Mouse (Mus musculus): ENCODE data around the gene Bloc1s1. TPM values are rescaled to one million over a fixed set of nuclear protein-coding genes. Genes with fewer than 3 reads are reported as not detected.
A peak's percentile ranks its signal among the peaks of the same experiment; 100 is the strongest.

Gene Bloc1s1
- polyA plus RNA-seq, 1 experiment from 2014 or later, result 211 TPM

- H3K27ac ChIP-seq (replicated peaks; ENCODE audit: low read depth, low read length), result peak overlapping the region; percentile 96
Observed at GRCm38 (mm10) chr10:128889846-128890245, 34.0 kb downstream of the Bloc1s1 start.

GRCm38 (mm10) chr10:128888941-128889827 lies 34.7 kb downstream of the Bloc1s1 start:
- Histone ChIP-seq H3K9me3 (ENCODE audit: control insufficient read depth, low read length) (no peaks in the 10 kb centered on the region), H3K4me3 (ENCODE audit: low read depth, low read length) (peak overlapping the region; percentile 89), H3K4me1 (ENCODE audit: control insufficient read depth, insufficient read depth, low read length) (peaks cover 15% of the 10 kb centered on the region), H3K36me3 (ENCODE audit: control insufficient read depth, insufficient read depth, low read length) (peaks cover 4% of the 10 kb centered on the region), H3K27ac (replicated peaks; ENCODE audit: low read depth, low read length) (peak overlapping the region; percentile 96), H3K4me2 (ENCODE audit: low read depth, severe bottlenecking) (peak overlapping the region; percentile 80), H3K9ac (ENCODE audit: low read length) (peak overlapping the region; percentile 40; the same call in 1 of the 2 replicates), H3K27me3 (ENCODE audit: control insufficient read depth, insufficient read depth, low read length) (no peaks in the 10 kb centered on the region)
- 0% methylated on average over 5 of the region's 7 CpGs for WGBS
- peak; percentile 86 for ATAC-seq (ENCODE audit: insufficient number of reproducible peaks, low FRiP score, low TSS enrichment, low read depth)
- DNase-seq (ENCODE audit: low spot score), result peak; percentile 86

More at GRCm38 (mm10) chr10:128889846-128890245, 34.0 kb downstream of the Bloc1s1 start:
- peaks cover 3% of the 10 kb centered on the region for H3K36me3 ChIP-seq (ENCODE audit: control insufficient read depth, insufficient read depth, low read length)
- peak overlapping the region; percentile 89 for H3K4me3 ChIP-seq (ENCODE audit: low read depth, low read length)
- no peaks in the 10 kb centered on the region for H3K27me3 ChIP-seq (ENCODE audit: control insufficient read depth, insufficient read depth, low read length)
- H3K9me3 ChIP-seq (ENCODE audit: control insufficient read depth, low read length), result no peaks in the 10 kb centered on the region
- no peak for DNase-seq (ENCODE audit: low spot score)
- WGBS, result 0% methylated on average over 2 of the region's 2 CpGs
- no peak for ATAC-seq (ENCODE audit: insufficient number of reproducible peaks, low FRiP score, low TSS enrichment, low read depth)
- H3K4me2 ChIP-seq (ENCODE audit: low read depth, severe bottlenecking), result peak overlapping the region; percentile 80
- peaks cover 15% of the 10 kb centered on the region for H3K4me1 ChIP-seq (ENCODE audit: control insufficient read depth, insufficient read depth, low read length)
- peak overlapping the region; percentile 89 for H3K9ac ChIP-seq (ENCODE audit: low read length)

- H3K9ac ChIP-seq (ENCODE audit: low read length), result no peak overlapping the region
- no peak for ATAC-seq (ENCODE audit: insufficient number of reproducible peaks, low FRiP score, low TSS enrichment, low read depth)
- WGBS, result 93% methylated on average over 5 of the region's 5 CpGs
- peaks cover 4% of the 10 kb centered on the region for H3K36me3 ChIP-seq (ENCODE audit: control insufficient read depth, insufficient read depth, low read length)
- H3K4me2 ChIP-seq (ENCODE audit: low read depth, severe bottlenecking), result no peak overlapping the region
- no peak overlapping the region for H3K4me3 ChIP-seq (ENCODE audit: low read depth, low read length)
- no peak overlapping the region for H3K27ac ChIP-seq (replicated peaks; ENCODE audit: low read depth, low read length)
- no peak for DNase-seq (ENCODE audit: low spot score)
- no peaks in the 10 kb centered on the region for H3K4me1 ChIP-seq (ENCODE audit: control insufficient read depth, insufficient read depth, low read length)
- H3K9me3 ChIP-seq (ENCODE audit: control insufficient read depth, low read length), result no peaks in the 10 kb centered on the region
- no peaks in the 10 kb centered on the region for H3K27me3 ChIP-seq (ENCODE audit: control insufficient read depth, insufficient read depth, low read length)
Observed at GRCm38 (mm10) chr10:128882067-128882466, 41.8 kb downstream of the Bloc1s1 start.

GRCm38 (mm10) chr10:128878811-128879210 lies 45.0 kb downstream of the Bloc1s1 start:
- Histone ChIP-seq H3K4me3 (ENCODE audit: low read depth, low read length) (no peak overlapping the region), H3K27me3 (ENCODE audit: control insufficient read depth, insufficient read depth, low read length) (no peaks in the 10 kb centered on the region), H3K27ac (replicated peaks; ENCODE audit: low read depth, low read length) (no peak overlapping the region), H3K4me2 (ENCODE audit: low read depth, severe bottlenecking) (no peak overlapping the region), H3K9ac (ENCODE audit: low read length) (no peak overlapping the region), H3K4me1 (ENCODE audit: control insufficient read depth, insufficient read depth, low read length) (no peaks in the 10 kb centered on the region), H3K36me3 (ENCODE audit: control insufficient read depth, insufficient read depth, low read length) (no peaks in the 10 kb centered on the region; the same call in 1 of the 2 replicates), H3K9me3 (ENCODE audit: control insufficient read depth, low read length) (no peaks in the 10 kb centered on the region)
- 88% methylated on average over 2 of the region's 2 CpGs for WGBS
- ATAC-seq (ENCODE audit: insufficient number of reproducible peaks, low FRiP score, low TSS enrichment, low read depth) (no peak), DNase-seq (ENCODE audit: low spot score) (no peak)

- peaks cover 2% of the 10 kb centered on the region; the same call in 1 of the 2 replicates for H3K36me3 ChIP-seq (ENCODE audit: control insufficient read depth, insufficient read depth, low read length)
Observed at GRCm38 (mm10) chr10:128878291-128878690, 45.5 kb downstream of the Bloc1s1 start.

GRCm38 (mm10) chr10:128870341-128870740 lies 53.5 kb downstream of the Bloc1s1 start:
- H3K4me2 ChIP-seq (ENCODE audit: low read depth, severe bottlenecking), result no peak overlapping the region
- no peaks in the 10 kb centered on the region for H3K4me1 ChIP-seq (ENCODE audit: control insufficient read depth, insufficient read depth, low read length)
- H3K36me3 ChIP-seq (ENCODE audit: control insufficient read depth, insufficient read depth, low read length), result peaks cover 5% of the 10 kb centered on the region; the same call in 1 of the 2 replicates
- no peaks in the 10 kb centered on the region for H3K9me3 ChIP-seq (ENCODE audit: control insufficient read depth, low read length)
- H3K27ac ChIP-seq (replicated peaks; ENCODE audit: low read depth, low read length), result no peak overlapping the region
- 86% methylated on average over 3 of the region's 3 CpGs for WGBS
- no peak for DNase-seq (ENCODE audit: low spot score)
- no peak overlapping the region for H3K4me3 ChIP-seq (ENCODE audit: low read depth, low read length)
- ATAC-seq (ENCODE audit: insufficient number of reproducible peaks, low FRiP score, low TSS enrichment, low read depth), result no peak
- H3K9ac ChIP-seq (ENCODE audit: low read length), result no peak overlapping the region
- no peaks in the 10 kb centered on the region for H3K27me3 ChIP-seq (ENCODE audit: control insufficient read depth, insufficient read depth, low read length)

More at GRCm38 (mm10) chr10:128878291-128878690, 45.5 kb downstream of the Bloc1s1 start:
- H3K27ac ChIP-seq (replicated peaks; ENCODE audit: low read depth, low read length), result no peak overlapping the region
- no peaks in the 10 kb centered on the region for H3K27me3 ChIP-seq (ENCODE audit: control insufficient read depth, insufficient read depth, low read length)
- no peak overlapping the region for H3K4me3 ChIP-seq (ENCODE audit: low read depth, low read length)
- no peak overlapping the region for H3K9ac ChIP-seq (ENCODE audit: low read length)
- no peak overlapping the region for H3K4me2 ChIP-seq (ENCODE audit: low read depth, severe bottlenecking)
- DNase-seq (ENCODE audit: low spot score) (no peak), ATAC-seq (ENCODE audit: insufficient number of reproducible peaks, low FRiP score, low TSS enrichment, low read depth) (no peak)
- H3K4me1 ChIP-seq (ENCODE audit: control insufficient read depth, insufficient read depth, low read length), result no peaks in the 10 kb centered on the region
- no peaks in the 10 kb centered on the region for H3K9me3 ChIP-seq (ENCODE audit: control insufficient read depth, low read length)

Other genes with a start within 250 kb of the Bloc1s1 start
- 12.2 and 12.3 TPM in 2 replicates for gene Suox, start 250.0 kb downstream of the Bloc1s1 start, polyA plus RNA-seq (2014; fragmentation: Nextera tagmentation; extraction: Ambion mirVana)
- gene Rab5b, start 227.8 kb downstream of the Bloc1s1 start, polyA plus RNA-seq (2014; fragmentation: Nextera tagmentation; extraction: Ambion mirVana), result 62.4 and 62.5 TPM in 2 replicates
- 0.34 and 0.87 TPM in 2 replicates for gene Pmel, start 219.8 kb downstream of the Bloc1s1 start, polyA plus RNA-seq (2014; fragmentation: Nextera tagmentation; extraction: Ambion mirVana)
- gene Cdk2, start 219.0 kb downstream of the Bloc1s1 start, polyA plus RNA-seq (2014; fragmentation: Nextera tagmentation; extraction: Ambion mirVana), result 151 TPM in 2 replicates
- 5.4 and 6.5 TPM in 2 replicates for gene Dgka, start 179.2 kb downstream of the Bloc1s1 start, polyA plus RNA-seq (2014; fragmentation: Nextera tagmentation; extraction: Ambion mirVana)
- gene Pym1, start 176.1 kb downstream of the Bloc1s1 start, polyA plus RNA-seq (2014; fragmentation: Nextera tagmentation; extraction: Ambion mirVana), result 49.4 and 52.4 TPM in 2 replicates
- 0.35 and 0.55 TPM in 2 replicates for gene Mmp19, start 133.1 kb downstream of the Bloc1s1 start, polyA plus RNA-seq (2014; fragmentation: Nextera tagmentation; extraction: Ambion mirVana)
- gene Dnajc14, start 120.0 kb downstream of the Bloc1s1 start, polyA plus RNA-seq (2014; fragmentation: Nextera tagmentation; extraction: Ambion mirVana), result 33.3 and 37.8 TPM in 2 replicates
- gene Tmem198b, start 119.7 kb downstream of the Bloc1s1 start, polyA plus RNA-seq (2014; fragmentation: Nextera tagmentation; extraction: Ambion mirVana), result 18.9 and 22.2 TPM in 2 replicates
- gene Sarnp, start 106.7 kb downstream of the Bloc1s1 start, polyA plus RNA-seq (2014; fragmentation: Nextera tagmentation; extraction: Ambion mirVana), result 285 and 295 TPM in 2 replicates
- gene Ormdl2, start 102.4 kb downstream of the Bloc1s1 start, polyA plus RNA-seq (2014; fragmentation: Nextera tagmentation; extraction: Ambion mirVana), result 51.8 and 54.5 TPM in 2 replicates
- 17.5 and 18.1 TPM in 2 replicates for gene Gdf11, start 32.3 kb downstream of the Bloc1s1 start, polyA plus RNA-seq (2014; fragmentation: Nextera tagmentation; extraction: Ambion mirVana)
- gene Cd63, start 23.0 kb downstream of the Bloc1s1 start, polyA plus RNA-seq (2014; fragmentation: Nextera tagmentation; extraction: Ambion mirVana), result 425 and 427 TPM in 2 replicates
- 7.7 and 7.8 TPM in 2 replicates for gene Rdh5, start 1.1 kb downstream of the Bloc1s1 start, polyA plus RNA-seq (2014; fragmentation: Nextera tagmentation; extraction: Ambion mirVana)
- 0.10 and 0.12 TPM in 2 replicates for gene Itga7, start 9.8 kb upstream of the Bloc1s1 start, polyA plus RNA-seq (2014; fragmentation: Nextera tagmentation; extraction: Ambion mirVana)
- gene Mettl7b, start 37.0 kb upstream of the Bloc1s1 start, polyA plus RNA-seq (2014; fragmentation: Nextera tagmentation; extraction: Ambion mirVana), result not detected in 2 replicates
- gene Olfr9, start 65.4 kb upstream of the Bloc1s1 start, polyA plus RNA-seq (2014; fragmentation: Nextera tagmentation; extraction: Ambion mirVana), result not detected in 2 replicates
- gene Olfr763, start 86.8 kb upstream of the Bloc1s1 start, polyA plus RNA-seq (2014; fragmentation: Nextera tagmentation; extraction: Ambion mirVana), result not detected in 2 replicates
- not detected in 2 replicates for gene Olfr764-ps1, start 115.9 kb upstream of the Bloc1s1 start, polyA plus RNA-seq (2014; fragmentation: Nextera tagmentation; extraction: Ambion mirVana)
- not detected in 2 replicates for gene Olfr765, start 126.0 kb upstream of the Bloc1s1 start, polyA plus RNA-seq (2014; fragmentation: Nextera tagmentation; extraction: Ambion mirVana)
- not detected in 2 replicates for gene Olfr766-ps1, start 144.9 kb upstream of the Bloc1s1 start, polyA plus RNA-seq (2014; fragmentation: Nextera tagmentation; extraction: Ambion mirVana)
- not detected in 2 replicates for gene Olfr767, start 158.9 kb upstream of the Bloc1s1 start, polyA plus RNA-seq (2014; fragmentation: Nextera tagmentation; extraction: Ambion mirVana)
- not detected in 2 replicates for gene Olfr768, start 175.3 kb upstream of the Bloc1s1 start, polyA plus RNA-seq (2014; fragmentation: Nextera tagmentation; extraction: Ambion mirVana)
- gene Olfr769, start 193.8 kb upstream of the Bloc1s1 start, polyA plus RNA-seq (2014; fragmentation: Nextera tagmentation; extraction: Ambion mirVana), result not detected in 2 replicates
- gene Olfr770, start 215.0 kb upstream of the Bloc1s1 start, polyA plus RNA-seq (2014; fragmentation: Nextera tagmentation; extraction: Ambion mirVana), result not detected in 2 replicates
- gene Olfr771, start 240.7 kb upstream of the Bloc1s1 start, polyA plus RNA-seq (2014; fragmentation: Nextera tagmentation; extraction: Ambion mirVana), result not detected in 2 replicates

Data from limb, embryonic 11.5 days (tissue).